Mouse (Mus musculus): Measurements from ENCODE around the gene Vps33b. TPM values are rescaled to one million over a fixed set of nuclear protein-coding genes. Genes with fewer than 3 reads are reported as not detected.
A peak's percentile ranks its signal among the peaks of the same experiment; 100 is the strongest.

The Vps33b gene
- polyA plus RNA-seq (2011; ENCODE audit: insufficient read depth, insufficient read length, low replicate concordance, missing spikeins): 11.0 and 24.0 TPM in 2 replicates

GRCm38 (mm10) chr7:80268897-80269750 lies at the start of gene Vps33b:
Gene Vps33b, plus strand, starts transcription at chr7:80269649.
- WGBS: 3% methylated on average over 21 of the region's 21 CpGs
- TF ChIP-seq CTCF (IDR thresholded peaks at IDR 0.05; ENCODE audit: control insufficient read depth, insufficient read depth, low read length): no peak
- peak; percentile 64; the same call in 1 of the 2 replicates for TF ChIP-seq POLR2A (IDR thresholded peaks at IDR 0.05; ENCODE audit: borderline replicate concordance, control insufficient read depth, low read depth, low read length)
- Histone ChIP-seq H3K27ac (ENCODE audit: control insufficient read depth, insufficient read depth, low read depth, low read length, poor library complexity) (peak within 1 kb of the TSS; percentile 37; the same call in 1 of the 2 replicates), H3K4me1 (ENCODE audit: control insufficient read depth, insufficient read depth, low read length) (no peaks in the 10 kb centered on the region; the same call in 1 of the 2 replicates), H3K4me3 (replicated peaks; ENCODE audit: control insufficient read depth, low read depth, low read length) (peak within 1 kb of the TSS; percentile 75)

DNA sequence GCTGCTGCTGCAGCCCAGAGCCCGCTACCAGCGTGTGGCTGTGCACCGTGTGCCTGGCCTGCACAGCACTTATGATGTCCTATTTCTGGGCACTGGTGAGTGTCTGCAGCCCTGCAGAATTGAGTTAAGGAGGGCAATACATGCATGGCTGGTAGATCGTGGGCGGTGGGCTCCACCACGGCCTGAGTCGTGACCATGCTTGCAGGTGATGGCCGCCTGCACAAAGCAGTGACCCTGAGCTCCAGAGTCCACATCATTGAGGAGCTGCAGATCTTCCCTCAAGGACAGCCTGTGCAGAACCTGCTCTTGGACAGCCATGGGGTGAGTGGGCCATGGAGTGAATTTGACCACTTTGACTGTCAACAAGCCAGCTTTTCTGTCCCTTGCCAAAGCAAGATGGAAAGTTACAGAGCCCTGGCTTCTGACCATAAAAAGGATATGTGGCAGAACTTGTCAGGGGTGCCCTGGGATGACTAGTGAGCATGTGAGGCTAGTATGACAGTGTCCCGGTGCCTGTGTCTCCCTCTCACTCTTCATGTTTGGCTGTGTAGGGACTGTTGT lies 49.1 kb upstream of the Vps33b start:
- H3K4me1 ChIP-seq (ENCODE audit: control insufficient read depth, insufficient read depth, low read length): no peaks in the 10 kb centered on the region
- H3K4me3 ChIP-seq (replicated peaks; ENCODE audit: control insufficient read depth, low read depth, low read length): no peak overlapping the region
- 96% methylated on average over 9 of the region's 9 CpGs for WGBS
- H3K27ac ChIP-seq (ENCODE audit: control insufficient read depth, insufficient read depth, low read depth, low read length, poor library complexity): no peak overlapping the region
- TF ChIP-seq CTCF (IDR thresholded peaks at IDR 0.05; ENCODE audit: control insufficient read depth, insufficient read depth, low read length) (no peak), POLR2A (IDR thresholded peaks at IDR 0.05; ENCODE audit: borderline replicate concordance, control insufficient read depth, low read depth, low read length) (no peak; the same call in 1 of the 2 replicates)

- WGBS: 95% methylated on average over 4 of the region's 4 CpGs
- Histone ChIP-seq H3K27ac (ENCODE audit: control insufficient read depth, insufficient read depth, low read depth, low read length, poor library complexity) (no peak overlapping the region), H3K4me1 (ENCODE audit: control insufficient read depth, insufficient read depth, low read length) (no peaks in the 10 kb centered on the region), H3K4me3 (replicated peaks; ENCODE audit: control insufficient read depth, low read depth, low read length) (no peak overlapping the region)
- TF ChIP-seq POLR2A (IDR thresholded peaks at IDR 0.05; ENCODE audit: borderline replicate concordance, control insufficient read depth, low read depth, low read length) (no peak), CTCF (IDR thresholded peaks at IDR 0.05; ENCODE audit: control insufficient read depth, insufficient read depth, low read length) (no peak)
Measured at GRCm38 (mm10) chr7:80221179-80221750, 48.2 kb upstream of the Vps33b start.

DNA sequence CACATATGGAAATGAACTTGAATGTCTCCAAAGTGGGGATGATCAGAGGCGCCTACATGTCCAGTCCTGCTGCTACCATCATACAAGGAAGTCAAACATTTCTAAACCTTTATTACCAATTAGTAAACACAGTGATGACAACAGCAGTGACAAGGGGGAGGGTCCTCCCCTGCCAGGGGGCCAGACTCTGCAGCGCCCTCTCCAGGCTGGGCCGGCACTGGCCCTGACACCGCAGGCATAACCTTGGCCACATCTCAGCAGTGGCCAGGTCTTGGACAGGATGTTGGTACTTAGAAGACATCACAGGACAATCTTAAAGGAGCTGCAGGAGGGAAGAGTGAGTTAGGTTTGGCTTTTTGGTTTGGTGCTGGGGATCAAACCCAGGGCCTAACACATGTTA lies 42.4 kb upstream of the Vps33b start:
- Histone ChIP-seq H3K4me3 (replicated peaks; ENCODE audit: control insufficient read depth, low read depth, low read length) (no peak overlapping the region), H3K27ac (ENCODE audit: control insufficient read depth, insufficient read depth, low read depth, low read length, poor library complexity) (no peak overlapping the region), H3K4me1 (ENCODE audit: control insufficient read depth, insufficient read depth, low read length) (peaks cover 1% of the 10 kb centered on the region; the same call in 1 of the 2 replicates)
- 94% methylated on average over 4 of the region's 4 CpGs for WGBS
- TF ChIP-seq POLR2A (IDR thresholded peaks at IDR 0.05; ENCODE audit: borderline replicate concordance, control insufficient read depth, low read depth, low read length): no peak
- TF ChIP-seq CTCF (IDR thresholded peaks at IDR 0.05; ENCODE audit: control insufficient read depth, insufficient read depth, low read length): no peak; the same call in 1 of the 2 replicates

DNA sequence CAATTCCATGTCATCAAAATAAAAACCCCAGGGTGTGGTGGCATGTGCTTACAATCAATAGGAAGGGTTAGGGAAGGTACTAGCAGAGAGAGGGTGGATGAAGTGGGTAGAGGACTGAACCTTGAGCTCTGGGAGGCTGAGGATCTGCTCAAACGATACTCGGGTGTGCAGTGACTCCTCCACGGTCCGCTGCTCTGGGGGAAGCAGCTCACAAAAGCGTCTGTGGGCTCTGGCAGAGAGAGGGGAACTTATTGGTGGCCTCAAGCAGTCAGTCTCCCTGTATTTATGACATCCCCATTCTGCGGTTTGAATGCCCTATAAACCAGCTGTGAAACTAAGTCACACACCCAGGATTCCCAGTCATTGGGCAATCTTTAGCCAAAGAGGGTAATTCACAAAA lies 39.3 kb upstream of the Vps33b start:
- H3K4me1 ChIP-seq (ENCODE audit: control insufficient read depth, insufficient read depth, low read length): peaks cover 1% of the 10 kb centered on the region; the same call in 1 of the 2 replicates
- H3K27ac ChIP-seq (ENCODE audit: control insufficient read depth, insufficient read depth, low read depth, low read length, poor library complexity): 0 out of 2 replicates have a peak overlapping the region, but pooled peaks have one; percentile 1

DNA sequence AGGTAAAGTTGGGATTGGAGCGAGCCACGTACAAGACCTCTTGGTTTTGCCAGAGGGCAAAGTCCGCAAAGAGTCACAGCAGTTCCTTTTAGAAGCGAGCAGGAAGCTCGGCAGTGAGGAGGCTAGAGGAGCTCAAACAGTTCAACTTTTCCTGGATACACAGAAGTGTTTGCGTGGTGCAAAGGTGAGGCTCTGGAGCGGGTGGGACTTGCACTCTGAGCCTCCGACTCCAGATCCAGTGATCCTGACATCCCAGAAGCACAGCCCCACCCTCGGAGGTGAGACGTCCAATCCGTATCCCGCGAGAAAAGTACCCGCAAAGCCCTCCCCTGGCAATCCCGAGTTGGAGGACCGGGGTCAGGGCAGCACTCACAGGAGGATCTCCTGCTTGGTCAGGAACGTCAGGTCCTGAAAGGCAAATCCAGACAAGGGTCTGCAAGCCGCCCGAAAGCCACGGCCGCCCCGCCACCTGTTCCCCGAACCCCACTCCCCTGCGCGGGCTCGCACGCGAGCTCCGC lies 37.4 kb upstream of the Vps33b start:
- H3K4me1 ChIP-seq (ENCODE audit: control insufficient read depth, insufficient read depth, low read length): peaks cover 1% of the 10 kb centered on the region; the same call in 1 of the 2 replicates
- WGBS: under 1% methylated on average over 29 of the region's 29 CpGs

More for the DNA sequence above, 39.3 kb upstream of the Vps33b start:
- H3K4me3 ChIP-seq (replicated peaks; ENCODE audit: control insufficient read depth, low read depth, low read length): no peak overlapping the region
- TF ChIP-seq POLR2A (IDR thresholded peaks at IDR 0.05; ENCODE audit: borderline replicate concordance, control insufficient read depth, low read depth, low read length): no peak
- TF ChIP-seq CTCF (IDR thresholded peaks at IDR 0.05; ENCODE audit: control insufficient read depth, insufficient read depth, low read length): no peak
- WGBS: 10% methylated on average over 6 of the region's 6 CpGs

DNA sequence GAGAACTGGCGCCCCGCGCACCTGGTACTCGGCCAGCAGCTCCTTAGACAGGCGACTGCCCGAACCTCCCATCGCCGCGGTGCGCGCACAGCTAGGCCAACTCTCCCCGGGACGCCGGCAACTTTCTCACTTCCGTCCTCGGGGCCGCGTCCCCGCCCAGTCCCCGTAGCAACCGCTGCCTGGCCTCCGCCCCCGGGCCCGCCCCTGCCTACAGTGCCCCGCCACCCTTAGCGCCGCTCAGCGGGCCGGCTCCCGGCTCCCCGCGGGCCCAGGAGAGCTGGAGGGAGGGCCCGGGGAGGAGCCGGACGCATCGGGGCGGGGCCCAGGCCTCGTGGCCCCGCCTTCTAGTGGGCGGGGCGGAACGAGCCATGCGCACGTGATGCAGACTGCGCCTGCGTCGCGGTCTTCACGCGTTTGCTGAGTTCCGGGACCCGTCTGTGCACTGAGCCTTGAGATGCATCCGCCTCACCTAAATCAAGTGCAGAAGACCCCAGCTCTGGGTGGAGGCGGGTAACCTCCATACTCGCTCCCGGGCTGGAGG lies 36.9 kb upstream of the Vps33b start, which contains the start of the genes Cib1 and Gdpgp1:
Cib1 (minus strand) TSS at position 325 of the 541 bp plus-strand sequence.
Gdpgp1 (plus strand) TSS at position 377 of the 541 bp plus-strand sequence.
- Histone ChIP-seq H3K4me1 (ENCODE audit: control insufficient read depth, insufficient read depth, low read length) (peaks cover 1% of the 10 kb centered on the region; the same call in 1 of the 2 replicates), H3K4me3 (replicated peaks; ENCODE audit: control insufficient read depth, low read depth, low read length) (peak within 1 kb of the TSS; percentile 96), H3K27ac (ENCODE audit: control insufficient read depth, insufficient read depth, low read depth, low read length, poor library complexity) (peak within 1 kb of the TSS; percentile 89)
- under 1% methylated on average over 56 of the region's 56 CpGs for WGBS
- TF ChIP-seq CTCF (IDR thresholded peaks at IDR 0.05; ENCODE audit: control insufficient read depth, insufficient read depth, low read length): no peak
- peak; percentile 74; the same call in 1 of the 2 replicates for TF ChIP-seq POLR2A (IDR thresholded peaks at IDR 0.05; ENCODE audit: borderline replicate concordance, control insufficient read depth, low read depth, low read length)

More for the DNA sequence above, 37.4 kb upstream of the Vps33b start:
- TF ChIP-seq POLR2A (IDR thresholded peaks at IDR 0.05; ENCODE audit: borderline replicate concordance, control insufficient read depth, low read depth, low read length) (no peak), CTCF (IDR thresholded peaks at IDR 0.05; ENCODE audit: control insufficient read depth, insufficient read depth, low read length) (no peak)
- peak overlapping the region; percentile 89 for H3K27ac ChIP-seq (ENCODE audit: control insufficient read depth, insufficient read depth, low read depth, low read length, poor library complexity)
- peak overlapping the region; percentile 96 for H3K4me3 ChIP-seq (replicated peaks; ENCODE audit: control insufficient read depth, low read depth, low read length)

Measured in bone marrow, adult 2 months (tissue).